Mouse (Mus musculus) cerebellum, postnatal 10 days (tissue): Measurements from ENCODE around the gene Ifna2.

Source experiments
- DNase-seq, 2 experiments: peaks; one replicate each; pipeline ENCODE4 v3.0.0; 2021; ENCODE audit warnings: mixed read lengths in 2 of 2

The Ifna2 gene

DNA sequence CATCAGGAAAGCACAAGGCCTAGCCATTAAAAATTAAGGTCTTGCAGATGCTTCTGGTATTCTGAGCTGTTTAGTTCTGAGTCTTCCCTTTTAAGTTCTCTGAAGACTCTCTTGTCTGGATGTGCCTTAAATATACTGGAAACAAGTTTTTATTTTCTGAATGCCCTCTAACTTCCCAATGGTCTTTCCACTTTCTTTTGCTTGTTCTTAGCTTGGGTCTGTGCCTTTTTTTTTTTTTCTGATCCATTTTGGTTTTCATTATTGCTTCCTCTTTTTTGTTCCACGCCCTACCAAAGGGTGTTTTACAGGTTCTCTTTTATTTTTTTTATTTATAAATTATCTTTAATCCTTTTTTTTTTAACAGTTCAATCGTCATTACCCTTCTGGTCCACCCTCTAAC, 39.4 kb downstream of the Ifna2 start, which contains the start of gene Ifna13:
Gene Ifna13, minus strand, starts transcription at position 101 of the 400 bp plus-strand sequence.
- DNase-seq, result no peak

GRCm38 (mm10) chr4:88642526-88642925, 41.2 kb downstream of the Ifna2 start:
- DNase-seq, result no peak

DNA sequence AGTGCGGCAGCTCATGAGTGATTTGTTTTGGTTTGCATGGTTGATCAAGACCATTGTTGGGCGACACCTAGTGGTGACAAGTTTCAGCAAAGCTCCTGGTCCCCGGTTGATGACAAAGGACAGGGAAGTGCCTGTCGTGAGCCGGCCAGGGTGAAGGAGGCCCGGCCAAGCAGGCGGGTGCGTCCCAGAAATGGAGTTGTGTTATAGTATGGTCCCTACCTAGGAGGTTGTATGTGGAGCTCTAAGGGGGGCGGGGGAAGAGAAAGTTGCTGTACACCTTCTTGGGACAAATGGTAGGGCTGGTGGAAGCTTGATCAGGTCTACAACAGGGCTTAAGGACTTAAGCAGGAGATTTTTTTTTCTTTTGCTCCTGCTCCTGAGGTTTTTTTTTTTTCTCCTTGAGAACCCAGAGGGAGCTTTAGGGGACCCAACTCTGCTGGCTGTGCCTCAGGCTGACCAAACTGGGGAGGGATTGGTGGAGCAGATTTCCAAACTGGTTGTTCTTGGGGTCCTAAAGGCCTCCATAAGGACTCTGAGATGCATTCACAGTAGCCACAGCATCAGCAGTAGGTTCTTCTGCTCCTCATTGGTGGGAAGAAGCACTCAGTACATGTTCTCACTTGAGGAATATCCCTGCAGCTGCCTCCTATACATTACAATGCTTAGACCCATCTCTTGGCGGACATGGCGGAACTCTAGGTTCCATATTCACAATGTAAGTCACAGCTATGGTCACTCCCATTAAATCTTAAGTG, 42.5 kb downstream of the Ifna2 start:
- DNase-seq, result peak; percentile 97 to 100

DNA sequence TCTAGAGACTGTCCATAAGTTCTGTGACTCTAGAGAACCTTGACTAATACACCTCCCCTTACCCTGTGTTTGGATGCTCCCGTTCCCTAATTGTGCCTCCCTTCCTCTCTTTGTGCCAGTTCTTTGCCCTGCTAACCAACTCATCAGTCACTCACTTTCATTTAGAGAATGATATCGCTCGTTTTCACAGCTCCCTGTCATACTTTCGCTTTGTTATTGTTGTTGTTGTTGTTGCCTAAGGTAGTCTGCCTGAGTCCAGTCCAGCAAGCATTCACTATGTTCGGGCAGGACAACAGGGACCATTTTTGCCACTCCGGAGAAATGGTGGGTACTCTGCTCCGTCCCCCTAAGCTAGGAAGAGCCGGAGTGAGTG, 43.0 kb downstream of the Ifna2 start:
- no peak for DNase-seq

DNA sequence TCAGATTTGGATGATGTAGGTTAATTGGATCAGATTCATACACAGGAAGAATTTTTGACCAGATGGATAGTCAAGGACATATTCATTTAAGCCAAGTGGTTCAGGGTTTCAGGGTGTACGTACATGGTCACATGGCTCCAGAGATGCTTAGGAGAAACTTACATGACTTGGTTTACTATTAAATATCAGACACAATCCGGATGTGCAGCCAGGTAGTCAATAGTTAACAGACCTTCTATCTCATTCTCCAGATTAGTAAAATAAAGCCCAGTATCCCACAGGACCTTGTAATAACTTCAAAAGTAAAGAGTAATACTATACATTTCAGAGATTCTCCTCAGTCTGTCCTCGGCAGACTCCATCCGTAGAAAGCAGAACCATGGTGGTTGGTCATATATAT, 49.4 kb downstream of the Ifna2 start, which contains the start of gene C87499:
Gene C87499, minus strand, starts transcription at position 101 of the 400 bp plus-strand sequence.
- no peak for DNase-seq
